Mouse (Mus musculus) left cerebral cortex, adult 11 months (tissue): Measurements from ENCODE around the gene Arhgef7.

ENCODE experiments used
- DNase-seq: peaks from one replicate; pipeline ENCODE4 v3.0.0; 2022; ENCODE audit warnings: low spot score

Arhgef7 gene

GRCm38 (mm10) chr8:11727651-11728481 lies at the start of gene Arhgef7:
Gene Arhgef7, plus strand, starts transcription at chr8:11727721.
- DNase-seq: peak; percentile 71

- no peak for DNase-seq
These were observed 43.0 kb upstream of the Arhgef7 start for GRCm38 (mm10) chr8:11684558-11684957.

DNA sequence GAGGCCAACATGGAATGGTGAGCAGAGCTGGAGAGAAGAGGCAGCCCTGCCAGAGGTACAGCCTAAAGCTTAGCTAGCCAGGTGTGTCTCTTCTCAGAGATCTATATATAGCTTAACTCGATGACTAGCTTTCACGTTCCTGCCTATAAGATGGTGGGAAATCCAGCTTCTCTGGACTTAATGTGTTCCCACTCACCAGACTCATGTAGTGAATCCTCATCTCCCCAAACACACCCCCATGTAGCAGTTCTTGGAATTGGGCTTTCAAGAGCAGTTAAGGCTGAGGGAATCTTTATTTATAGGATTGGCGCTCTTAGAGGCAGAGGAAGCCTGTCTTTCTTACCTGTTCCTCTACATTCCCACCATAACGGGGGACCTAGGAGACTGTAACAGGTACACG lies 40.3 kb upstream of the Arhgef7 start:
- no peak for DNase-seq

GRCm38 (mm10) chr8:11689945-11690344 lies 37.6 kb upstream of the Arhgef7 start:
- no peak for DNase-seq

- DNase-seq: no peak
These were observed 36.2 kb upstream of the Arhgef7 start for GRCm38 (mm10) chr8:11691284-11691683.

GRCm38 (mm10) chr8:11691761-11692160 lies 35.8 kb upstream of the Arhgef7 start:
- DNase-seq: no peak

DNA sequence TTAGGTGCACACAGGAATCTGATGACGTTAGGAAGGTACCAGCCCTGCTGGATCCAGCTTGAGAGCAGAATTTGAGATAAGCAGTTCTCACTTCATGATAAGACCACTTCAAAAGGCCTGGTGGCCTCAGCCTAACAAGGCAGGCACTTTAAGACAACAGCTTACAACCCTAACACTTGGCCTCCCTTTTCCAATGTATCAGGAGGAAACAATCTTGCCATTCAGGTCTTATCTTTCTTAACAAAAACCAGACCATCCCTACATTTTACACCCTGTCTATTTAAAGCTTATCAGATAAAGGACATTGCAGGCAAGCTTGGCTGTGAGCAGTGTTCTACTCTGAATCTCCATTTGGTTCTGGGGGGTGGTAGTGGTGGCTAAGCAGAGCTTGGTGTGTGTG lies 35.1 kb upstream of the Arhgef7 start:
- DNase-seq: no peak

DNA sequence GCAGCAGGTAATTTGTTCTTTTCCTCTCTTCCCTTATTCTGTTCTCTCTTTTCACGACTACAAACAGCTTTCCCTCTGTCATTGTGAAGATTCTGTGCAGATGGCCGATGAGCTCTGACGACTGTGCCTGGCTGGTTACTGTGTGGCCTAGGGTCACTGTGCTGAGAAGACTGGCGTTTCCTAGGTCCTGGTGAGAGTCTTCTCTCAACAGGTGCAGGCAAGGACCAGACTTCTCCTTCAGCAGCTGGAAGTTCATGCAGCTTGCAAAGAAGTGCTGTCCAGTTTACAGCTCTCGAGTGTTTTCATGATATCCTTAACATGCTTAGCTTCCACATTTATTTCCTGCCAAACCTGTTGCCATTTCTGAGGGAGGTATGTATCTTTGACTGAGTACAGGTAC lies 33.5 kb upstream of the Arhgef7 start:
- DNase-seq: no peak

DNA sequence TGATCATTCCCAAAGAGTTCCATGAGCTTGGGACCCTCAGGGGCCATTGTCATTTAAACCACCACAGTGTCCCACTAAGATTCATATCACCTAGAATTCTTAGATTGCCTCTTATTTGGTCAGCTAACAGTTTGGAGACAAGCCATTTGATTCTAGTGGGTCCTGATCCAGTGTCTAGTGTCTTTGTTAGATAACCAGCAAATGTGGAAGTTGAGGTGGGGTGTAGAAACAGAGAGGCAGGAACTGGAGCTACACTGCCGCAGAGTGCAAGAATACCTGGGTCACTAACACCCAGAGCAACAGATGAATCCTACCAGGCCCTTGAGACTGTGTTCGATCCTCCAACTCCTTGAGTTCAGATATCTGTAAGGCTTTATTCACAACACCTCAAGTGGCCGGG lies 31.3 kb upstream of the Arhgef7 start:
- no peak for DNase-seq

GRCm38 (mm10) chr8:11697467-11697866 lies 30.1 kb upstream of the Arhgef7 start:
- no peak for DNase-seq

DNA sequence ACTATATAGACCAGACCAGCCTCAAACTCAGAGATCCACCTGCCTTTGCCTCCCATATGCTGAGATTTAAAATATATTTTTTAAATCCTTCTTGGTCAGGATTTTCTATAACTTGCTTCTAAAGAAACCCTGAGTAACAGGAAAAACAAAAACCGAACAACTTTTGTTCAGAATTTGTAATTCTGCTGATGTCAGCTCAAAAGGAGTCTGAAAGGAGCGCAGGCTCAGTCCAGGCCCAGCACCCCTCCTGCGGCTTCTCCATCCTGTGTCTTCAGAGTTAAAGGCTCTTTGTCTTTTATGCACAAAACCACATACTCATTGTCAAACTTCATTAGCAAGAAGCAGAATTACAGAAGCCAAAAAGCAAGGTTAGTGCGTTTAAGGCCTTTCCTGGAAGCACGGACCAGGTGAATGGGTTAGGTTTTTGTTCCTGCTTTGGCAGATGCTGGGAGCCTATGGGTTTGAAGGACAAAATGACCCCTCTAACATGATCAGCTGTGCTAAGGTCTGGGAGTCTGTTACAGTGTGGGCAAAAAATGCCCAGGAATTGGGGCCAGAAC lies 28.0 kb upstream of the Arhgef7 start:
- no peak for DNase-seq

DNA sequence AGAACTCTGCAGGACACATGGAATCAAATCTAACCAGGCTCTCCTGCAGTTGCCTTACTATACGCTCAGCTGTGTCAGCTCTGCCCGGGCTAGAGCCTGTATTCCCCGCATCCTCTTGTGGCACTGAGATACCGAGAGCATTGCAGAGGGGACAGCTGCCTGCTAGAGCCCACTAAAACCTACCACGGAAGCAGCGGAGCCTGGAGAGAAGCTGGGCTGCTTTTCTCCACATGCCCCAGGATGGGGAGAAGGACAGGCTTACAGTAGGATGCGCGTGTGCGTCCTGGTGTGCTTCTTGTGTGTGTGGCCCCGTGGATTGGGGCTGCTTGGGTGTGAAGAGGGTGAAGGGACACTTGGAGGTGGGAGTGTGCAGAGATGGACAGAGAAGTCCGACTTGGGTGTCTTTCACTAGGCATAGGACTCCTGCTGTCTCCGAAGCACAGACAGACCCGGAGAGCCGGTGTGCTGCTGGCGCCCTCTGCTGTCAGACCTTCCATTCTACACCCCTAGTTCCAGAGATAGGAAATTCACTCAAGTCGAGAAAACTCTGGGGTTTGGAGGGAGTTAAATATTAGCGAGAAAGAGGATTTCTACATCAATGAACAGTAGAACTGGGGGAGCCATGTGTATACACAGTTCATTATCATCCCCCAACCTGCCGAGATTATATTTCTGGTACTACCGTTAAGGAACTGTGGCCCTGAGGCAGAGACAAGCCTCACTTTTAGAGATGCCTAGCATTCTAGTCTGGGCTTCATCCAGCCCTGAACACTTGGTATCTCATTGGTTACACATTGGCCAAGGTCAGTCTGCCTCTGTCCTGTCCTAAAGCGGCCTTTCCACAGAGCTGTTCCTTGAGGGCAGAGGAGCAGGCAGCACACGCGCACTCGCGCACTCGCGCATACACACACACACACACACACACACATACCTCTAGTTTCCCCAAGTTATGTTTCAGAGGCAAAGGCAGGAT lies 27.2 kb upstream of the Arhgef7 start:
- peak; percentile 66 for DNase-seq

DNA sequence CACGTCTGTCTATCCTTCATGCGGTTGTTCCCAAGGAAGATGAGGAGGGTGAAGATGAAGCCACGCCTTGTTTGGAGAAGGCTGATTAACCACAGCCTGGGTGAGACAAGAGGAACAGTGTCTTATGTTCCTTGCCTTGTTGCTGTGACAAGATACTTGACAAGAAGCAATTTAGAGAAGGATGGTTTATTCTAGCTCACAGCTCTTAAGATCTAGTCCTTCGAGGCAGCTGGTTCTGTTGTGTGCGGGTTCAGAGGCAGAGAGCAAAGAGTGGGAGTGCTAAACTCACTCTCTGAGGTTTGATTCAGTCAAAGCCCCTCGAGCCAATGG lies 26.5 kb upstream of the Arhgef7 start, which contains the start of gene 1700016D06Rik:
Gene 1700016D06Rik, minus strand, starts transcription at position 31 of the 330 bp plus-strand sequence.
- DNase-seq: no peak

- no peak for DNase-seq
These were observed 26.1 kb upstream of the Arhgef7 start for GRCm38 (mm10) chr8:11701428-11701827.

GRCm38 (mm10) chr8:11703789-11704188 lies 23.7 kb upstream of the Arhgef7 start:
- no peak for DNase-seq

- DNase-seq: no peak
These were observed 22.7 kb upstream of the Arhgef7 start for GRCm38 (mm10) chr8:11704716-11705420.

DNA sequence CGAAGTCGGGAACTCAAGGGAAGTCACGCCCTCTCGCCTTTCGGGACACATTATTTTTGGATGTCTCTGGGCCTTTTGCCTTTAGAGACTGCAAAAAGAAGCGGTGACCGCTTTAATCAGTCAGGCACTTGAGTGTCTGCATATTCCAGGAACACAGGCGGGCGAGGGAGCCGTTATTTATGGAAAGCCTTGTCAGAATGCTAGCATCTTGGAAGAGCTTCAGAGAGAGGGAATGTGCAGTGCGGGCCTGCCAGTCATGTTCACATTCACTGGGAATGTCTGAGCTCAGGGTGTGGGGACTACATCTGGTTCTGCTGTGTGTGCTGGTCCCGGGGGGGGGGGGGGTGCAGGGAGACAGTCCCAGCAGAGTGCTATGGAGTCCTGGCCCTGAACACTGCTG lies 21.7 kb upstream of the Arhgef7 start:
- no peak for DNase-seq

- DNase-seq: no peak
These were observed 19.8 kb upstream of the Arhgef7 start for GRCm38 (mm10) chr8:11707701-11708100.

GRCm38 (mm10) chr8:11708815-11709214 lies 18.7 kb upstream of the Arhgef7 start:
- DNase-seq: no peak

GRCm38 (mm10) chr8:11709542-11709941 lies 18.0 kb upstream of the Arhgef7 start:
- no peak for DNase-seq

DNA sequence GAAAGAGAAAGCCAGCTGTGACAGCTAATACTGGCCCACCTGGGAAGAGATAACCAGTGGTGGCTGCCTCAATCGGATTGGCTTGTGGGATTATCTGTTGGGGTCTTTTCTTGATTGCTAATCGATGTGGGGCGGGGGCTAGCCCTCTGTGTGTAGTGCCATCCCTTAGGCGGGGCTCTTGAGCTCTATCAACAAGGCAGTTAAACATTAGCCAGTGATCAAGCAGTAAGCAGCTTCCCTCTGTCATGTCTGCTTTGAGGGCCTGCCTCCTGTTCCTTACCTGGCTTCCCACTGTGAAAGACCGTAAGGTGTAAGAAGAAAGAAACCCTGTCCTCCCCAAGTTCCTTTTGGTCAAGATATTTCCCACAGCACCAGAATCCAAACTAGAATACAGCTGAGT lies 17.1 kb upstream of the Arhgef7 start:
- no peak for DNase-seq

DNA sequence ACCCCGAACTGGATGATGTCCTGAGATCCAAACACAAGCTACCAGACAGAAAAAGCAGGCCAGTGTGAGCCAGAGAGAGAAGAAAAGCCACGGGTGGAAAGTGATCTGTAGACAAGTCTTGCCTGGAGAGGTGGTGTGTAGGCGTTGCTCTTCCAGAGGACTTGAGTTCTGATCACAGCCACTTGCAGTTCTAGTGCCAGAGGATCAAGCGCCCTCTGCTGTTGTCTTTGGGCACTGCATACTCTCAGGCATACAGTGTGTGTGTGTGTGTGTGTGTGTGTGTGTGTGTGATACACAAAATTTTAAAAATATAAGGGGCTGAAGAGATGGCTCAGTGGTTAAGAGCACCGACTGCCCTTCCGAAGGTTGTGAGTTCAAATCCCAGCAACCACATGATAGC lies 15.3 kb upstream of the Arhgef7 start:
- no peak for DNase-seq
